Mouse (Mus musculus) lung, embryonic 16.5 days (tissue): ENCODE results near the gene Pex14. TPM values are rescaled to one million over a fixed set of nuclear protein-coding genes. Genes with fewer than 3 reads are reported as not detected.
A peak's percentile ranks its signal among the peaks of the same experiment; 100 is the strongest.

ENCODE experiments used
- ATAC-seq: fragments of 200-750 bp; cut with Nextera tagmentation; 2 replicates; pipeline ENCODE4 v1.8.0; 2017; ENCODE audit warnings: low read depth, mild to moderate bottlenecking, moderate library complexity
- H3K27ac ChIP-seq: fragments of 300-500 bp; sonication (generic); 2 replicates; pipeline ENCODE4 v1.5.1; 2014; ENCODE audit warnings: mild to moderate bottlenecking, control low read depth, low read length
- H3K27me3 ChIP-seq: fragments of 300-500 bp; sonication (generic); 2 replicates; pipeline ENCODE4 v1.6.1; 2014; ENCODE audit warnings: low read depth, low read length, mixed read lengths; ENCODE audit not compliant: control insufficient read depth, insufficient read depth
- H3K36me3 ChIP-seq: fragments of 300-500 bp; sonication (generic); 2 replicates; pipeline ENCODE4 v1.6.1; 2014; ENCODE audit warnings: low read length; ENCODE audit not compliant: control insufficient read depth, insufficient read depth
- H3K4me1 ChIP-seq: fragments of 300-500 bp; sonication (generic); replicated peaks from 2 replicates; pipeline ENCODE4 v1.6.1; 2014; ENCODE audit warnings: low read length, mixed read lengths; ENCODE audit not compliant: control insufficient read depth, insufficient read depth
- H3K4me2 ChIP-seq: fragments of 300-500 bp; sonication (generic); 2 replicates; pipeline ENCODE4 v1.6.1; 2014; ENCODE audit warnings: low read depth, low read length, control low read depth
- H3K4me3 ChIP-seq: fragments of 300-500 bp; sonication (generic); 2 replicates; pipeline ENCODE4 v1.5.1; 2014; ENCODE audit warnings: mild to moderate bottlenecking, low read length, control low read depth
- H3K9ac ChIP-seq: fragments of 300-500 bp; sonication (generic); 2 replicates; pipeline ENCODE4 v1.6.1; 2014; ENCODE audit warnings: low read length, control low read depth
- H3K9me3 ChIP-seq: fragments of 300-500 bp; sonication (generic); 2 replicates; pipeline ENCODE4 v1.6.1; 2016; ENCODE audit warnings: low read length; ENCODE audit not compliant: control insufficient read depth
- WGBS: fragments of 180-500 bp; shearing (Covaris S2); extraction: QIAGEN DNeasy Blood & Tissue Kit; methylation state at CpG from one replicate; pipeline ENCODE4 v1.1.7; 2014; 5-methylcytosine and 5-hydroxymethylcytosine counted together
- polyA plus RNA-seq: library from polyadenylated mRNA; unstranded; fragments of >200 nt; fragmentation: Nextera tagmentation; extraction: Ambion mirVana; gene quantifications from 2 replicates; pipeline ENCODE4 v1.2.1, GENCODE M21; 2015

The Pex14 gene
- polyA plus RNA-seq, 1 experiment from 2014 or later = 48.8 TPM

DNA sequence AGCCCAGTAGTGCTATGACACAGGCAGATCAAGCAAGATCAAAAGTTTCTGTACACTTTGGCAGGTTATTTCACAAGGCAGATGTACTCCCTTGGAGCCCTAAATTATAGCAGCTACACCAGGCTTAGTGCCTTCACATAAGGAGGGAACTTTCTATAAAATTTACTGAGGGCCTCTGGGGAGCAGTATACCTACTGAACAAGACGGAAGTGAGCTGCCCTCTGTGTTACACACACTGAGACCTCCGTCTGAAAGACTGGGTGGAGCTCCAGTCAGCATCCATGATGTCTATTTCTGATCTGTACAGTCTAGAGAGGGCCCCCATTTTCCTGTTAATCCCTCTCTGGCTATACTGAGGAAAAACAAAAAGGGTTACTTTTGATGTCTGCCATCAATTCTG is 109.6 kb downstream of the Pex14 start:
- Histone ChIP-seq H3K36me3 (no peaks in the 10 kb centered on the region), H3K4me1 (peaks cover 15% of the 10 kb centered on the region; the same call in 1 of the 2 replicates), H3K4me2 (no peak overlapping the region), H3K9ac (no peak overlapping the region), H3K9me3 (no peaks in the 10 kb centered on the region), H3K27me3 (no peaks in the 10 kb centered on the region), H3K4me3 (no peak overlapping the region), H3K27ac (no peak overlapping the region)
- no peak for ATAC-seq
- WGBS = 37% methylated on average over 2 of the region's 2 CpGs

DNA sequence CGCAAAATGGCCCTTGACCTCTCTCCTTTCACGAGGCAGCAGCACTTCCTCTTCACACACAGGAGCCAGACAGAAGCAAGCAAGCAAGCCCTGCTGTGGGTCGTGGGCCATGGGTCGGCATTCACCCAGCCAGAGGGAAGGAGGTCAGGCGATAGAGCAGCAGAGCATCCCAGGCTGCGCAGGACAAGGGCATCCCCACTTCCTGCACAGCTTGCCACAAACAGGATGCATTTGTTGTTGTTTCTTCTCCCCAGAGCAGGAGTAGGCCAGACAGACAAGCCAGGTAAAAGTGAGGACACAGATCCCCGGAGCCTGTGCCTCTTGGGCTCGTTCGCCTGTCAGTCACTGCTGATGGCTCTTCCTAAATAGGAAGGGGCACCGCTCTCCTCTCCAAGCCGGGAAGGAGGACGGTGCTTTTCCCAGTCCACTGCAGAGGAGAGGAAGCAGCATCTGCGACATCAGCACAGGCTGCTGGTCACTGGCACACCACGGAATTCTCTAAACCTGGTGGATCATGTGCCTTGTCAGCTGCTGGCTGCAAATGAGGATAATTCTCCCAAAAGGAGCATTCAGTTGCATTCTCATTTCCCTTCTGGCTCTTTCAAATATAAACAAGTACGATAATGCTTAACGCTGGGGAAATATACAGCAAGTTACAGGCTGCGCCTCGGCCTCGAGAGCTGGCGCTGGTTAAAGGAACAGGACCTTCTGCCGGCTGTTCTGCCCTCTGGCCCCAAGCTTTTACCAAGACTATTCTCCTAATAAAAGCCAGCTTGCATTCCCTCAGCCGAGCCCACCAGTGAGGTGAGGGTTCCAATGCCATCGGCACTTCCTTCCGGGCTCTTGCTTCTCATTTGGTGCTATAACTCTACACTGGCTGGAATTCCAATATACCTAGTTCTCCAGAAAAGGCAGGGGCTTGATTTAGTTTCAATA is 113.9 kb downstream of the Pex14 start:
- H3K4me2 ChIP-seq = no peak overlapping the region
- 36% methylated on average over 24 of the region's 24 CpGs for WGBS
- 0 out of 2 replicates have a peak overlapping the region, but pooled peaks have one; percentile 4 for H3K27ac ChIP-seq
- no peaks in the 10 kb centered on the region for H3K9me3 ChIP-seq
- peaks cover 15% of the 10 kb centered on the region; the same call in 1 of the 2 replicates for H3K4me1 ChIP-seq
- H3K36me3 ChIP-seq = peaks cover 3% of the 10 kb centered on the region; the same call in 1 of the 2 replicates
- H3K27me3 ChIP-seq = no peaks in the 10 kb centered on the region
- peak; percentile 54 for ATAC-seq
- no peak overlapping the region for H3K4me3 ChIP-seq
- H3K9ac ChIP-seq = no peak overlapping the region

- peaks cover 13% of the 10 kb centered on the region; the same call in 1 of the 2 replicates for H3K4me1 ChIP-seq
- H3K27me3 ChIP-seq = no peaks in the 10 kb centered on the region
- no peak overlapping the region for H3K4me2 ChIP-seq
- H3K27ac ChIP-seq = no peak overlapping the region
- peaks cover 3% of the 10 kb centered on the region; the same call in 1 of the 2 replicates for H3K36me3 ChIP-seq
- 74% methylated on average over 19 of the region's 19 CpGs for WGBS
- H3K9me3 ChIP-seq = no peaks in the 10 kb centered on the region
- H3K9ac ChIP-seq = no peak overlapping the region
- ATAC-seq = no peak
- H3K4me3 ChIP-seq = no peak overlapping the region
Observed at GRCm38 (mm10) chr4:148984701-148985540, 114.8 kb downstream of the Pex14 start.

GRCm38 (mm10) chr4:148982274-148982673 is 117.4 kb downstream of the Pex14 start:
- WGBS = 79% methylated on average over 6 of the region's 6 CpGs
- peaks cover 26% of the 10 kb centered on the region for H3K4me1 ChIP-seq
- no peak overlapping the region for H3K9ac ChIP-seq
- ATAC-seq = no peak
- no peaks in the 10 kb centered on the region for H3K9me3 ChIP-seq
- H3K27ac ChIP-seq = no peak overlapping the region
- peaks cover 3% of the 10 kb centered on the region; the same call in 1 of the 2 replicates for H3K36me3 ChIP-seq
- no peak overlapping the region for H3K4me3 ChIP-seq
- H3K4me2 ChIP-seq = no peak overlapping the region
- H3K27me3 ChIP-seq = no peaks in the 10 kb centered on the region

DNA sequence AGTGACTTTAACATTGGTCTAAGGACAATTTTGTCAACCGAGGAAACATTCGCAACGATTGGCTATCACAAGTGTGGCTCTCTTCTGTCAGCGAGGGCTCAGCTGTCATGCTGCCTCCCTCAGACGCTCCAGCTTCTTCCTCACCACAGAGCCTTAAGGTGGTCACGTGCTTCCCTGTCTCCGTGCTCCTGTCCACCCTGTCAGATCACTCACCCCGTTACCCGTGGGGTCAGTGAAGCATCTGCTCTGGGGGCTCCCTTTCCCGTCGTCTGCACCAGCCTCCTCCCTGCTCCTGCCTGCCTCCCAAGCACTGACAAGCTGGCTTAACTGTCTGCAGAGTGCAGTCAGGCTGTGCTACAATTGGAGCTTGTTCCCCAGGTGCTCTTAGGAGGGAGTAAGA is 119.8 kb downstream of the Pex14 start:
- no peak overlapping the region for H3K9ac ChIP-seq
- no peak for ATAC-seq
- peaks cover 13% of the 10 kb centered on the region for H3K4me1 ChIP-seq
- H3K4me2 ChIP-seq = no peak overlapping the region
- no peaks in the 10 kb centered on the region for H3K27me3 ChIP-seq
- H3K27ac ChIP-seq = no peak overlapping the region
- WGBS = 51% methylated on average over 11 of the region's 11 CpGs
- peaks cover 3% of the 10 kb centered on the region; the same call in 1 of the 2 replicates for H3K36me3 ChIP-seq
- H3K4me3 ChIP-seq = no peak overlapping the region
- no peaks in the 10 kb centered on the region for H3K9me3 ChIP-seq

- WGBS = 86% methylated on average over 11 of the region's 11 CpGs
- Histone ChIP-seq H3K27ac (peak overlapping the region; percentile 46; the same call in 1 of the 2 replicates), H3K4me2 (no peak overlapping the region), H3K27me3 (no peaks in the 10 kb centered on the region), H3K4me3 (no peak overlapping the region), H3K4me1 (peaks cover 13% of the 10 kb centered on the region), H3K9me3 (no peaks in the 10 kb centered on the region), H3K36me3 (peaks cover 3% of the 10 kb centered on the region; the same call in 1 of the 2 replicates), H3K9ac (no peak overlapping the region)
- no peak for ATAC-seq
Observed at GRCm38 (mm10) chr4:148978926-148979325, 120.8 kb downstream of the Pex14 start.

DNA sequence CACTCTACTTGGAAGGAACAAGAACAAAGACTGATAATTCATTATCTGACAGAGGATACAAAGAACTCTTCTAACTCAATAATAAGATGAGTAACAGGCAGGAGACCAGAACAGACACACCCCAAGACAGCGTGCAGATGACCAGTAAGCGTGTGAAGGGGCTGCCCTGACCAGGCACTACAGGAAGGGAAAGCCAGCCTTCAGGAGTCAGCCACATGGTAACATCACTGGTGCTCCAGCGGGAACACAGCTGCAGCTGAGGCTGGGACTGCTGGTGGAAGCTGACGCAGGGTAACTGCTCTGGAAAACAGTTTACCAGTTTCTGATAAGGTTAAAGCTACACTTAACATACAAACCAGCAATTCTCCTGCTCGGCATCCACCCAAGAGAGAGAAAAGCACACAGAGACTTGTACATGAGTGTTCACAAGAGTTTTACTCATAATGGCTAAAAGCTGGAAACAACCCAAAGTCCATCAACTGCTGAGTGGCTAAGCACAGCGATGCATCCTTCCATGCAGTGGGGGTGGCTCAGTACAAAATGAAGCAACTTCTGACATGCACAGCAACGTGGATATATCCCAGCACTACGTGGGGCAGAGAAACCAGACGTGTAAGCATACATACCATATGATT is 121.3 kb downstream of the Pex14 start:
- H3K9me3 ChIP-seq = no peaks in the 10 kb centered on the region
- peaks cover 13% of the 10 kb centered on the region for H3K4me1 ChIP-seq
- H3K4me3 ChIP-seq = no peak overlapping the region
- H3K27ac ChIP-seq = peak overlapping the region; percentile 46; the same call in 1 of the 2 replicates
- no peak overlapping the region for H3K4me2 ChIP-seq
- WGBS = 38% methylated on average over 9 of the region's 9 CpGs
- ATAC-seq = peak; percentile 61
- no peaks in the 10 kb centered on the region for H3K27me3 ChIP-seq
- H3K36me3 ChIP-seq = peaks cover under 1% of the 10 kb centered on the region; the same call in 1 of the 2 replicates
- peak overlapping the region; percentile 6; the same call in 1 of the 2 replicates for H3K9ac ChIP-seq

DNA sequence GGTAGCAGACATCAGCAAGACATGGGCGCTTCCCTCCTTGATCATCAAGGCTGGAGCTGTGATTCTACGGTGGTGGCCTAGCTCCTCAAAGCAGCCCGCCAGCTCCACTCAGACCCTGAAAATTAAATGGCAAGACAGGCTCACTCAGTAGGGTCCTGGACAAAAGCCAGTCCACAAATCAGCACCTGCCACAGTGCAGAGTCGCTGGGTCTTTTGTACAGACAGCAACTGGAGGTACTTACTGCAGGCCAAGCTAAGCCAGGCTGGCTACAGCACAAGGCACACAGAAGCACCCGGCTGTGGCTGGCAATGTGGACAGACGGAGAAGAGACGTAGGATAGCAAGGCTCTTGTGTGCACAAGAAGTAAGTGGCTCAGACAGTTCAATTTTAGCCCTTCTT is 124.8 kb downstream of the Pex14 start:
- no peak for ATAC-seq
- 80% methylated on average over 7 of the region's 7 CpGs for WGBS
- H3K4me3 ChIP-seq = no peak overlapping the region
- no peaks in the 10 kb centered on the region for H3K9me3 ChIP-seq
- H3K9ac ChIP-seq = no peak overlapping the region
- no peak overlapping the region for H3K4me2 ChIP-seq
- H3K27me3 ChIP-seq = no peaks in the 10 kb centered on the region
- peaks cover 24% of the 10 kb centered on the region for H3K4me1 ChIP-seq
- no peak overlapping the region for H3K27ac ChIP-seq
- no peaks in the 10 kb centered on the region for H3K36me3 ChIP-seq
